Mouse (Mus musculus) liver, embryonic 11.5 days (tissue): ENCODE data around the gene Ccdc17. TPM values are rescaled to one million over a fixed set of nuclear protein-coding genes. Genes with fewer than 3 reads are reported as not detected.
A peak's percentile ranks its signal among the peaks of the same experiment; 100 is the strongest.

Experiments used
- ATAC-seq: fragments of 200-750 bp; cut with Nextera tagmentation; replicated peaks from 2 replicates; pipeline ENCODE4 v1.8.0; 2017; ENCODE audit warnings: moderate number of reproducible peaks, mild to moderate bottlenecking, moderate TSS enrichment, moderate library complexity; ENCODE audit not compliant: low FRiP score
- DNase-seq: peaks from one replicate; pipeline ENCODE4 v3.0.0-alpha.2; 2017; ENCODE audit warnings: low spot score
- H3K27ac ChIP-seq: fragments of 300-500 bp; sonication (generic); 2 replicates; pipeline ENCODE4 v1.5.1; 2014; ENCODE audit warnings: mild to moderate bottlenecking, low read depth, low read length, control low read depth
- H3K27me3 ChIP-seq: fragments of 300-500 bp; sonication (generic); replicated peaks from 2 replicates; pipeline ENCODE4 v1.6.1; 2014; ENCODE audit warnings: low read length, mixed read lengths; ENCODE audit not compliant: control insufficient read depth, insufficient read depth
- H3K36me3 ChIP-seq: fragments of 300-500 bp; sonication (generic); 2 replicates; pipeline ENCODE4 v1.6.1; 2014; ENCODE audit warnings: mild to moderate bottlenecking, low read length, moderate library complexity, mixed read lengths; ENCODE audit not compliant: control insufficient read depth, insufficient read depth
- H3K4me1 ChIP-seq: fragments of 300-500 bp; sonication (generic); replicated peaks from 2 replicates; pipeline ENCODE4 v1.6.1; 2014; ENCODE audit warnings: low read length, mixed read lengths; ENCODE audit not compliant: control insufficient read depth, insufficient read depth
- H3K4me2 ChIP-seq: fragments of 300-500 bp; sonication (generic); 2 replicates; pipeline ENCODE4 v1.6.1; 2014; ENCODE audit warnings: mild to moderate bottlenecking, control low read depth, moderate library complexity
- H3K4me3 ChIP-seq: fragments of 300-500 bp; sonication (generic); 2 replicates; pipeline ENCODE4 v1.5.1; 2014; ENCODE audit warnings: low read depth, low read length, control low read depth
- H3K9ac ChIP-seq: fragments of 300-500 bp; sonication (generic); 2 replicates; pipeline ENCODE4 v1.6.1; 2014; ENCODE audit warnings: low read depth, low read length, control low read depth
- H3K9me3 ChIP-seq: fragments of 300-500 bp; sonication (generic); 2 replicates; pipeline ENCODE4 v1.6.1; 2016; ENCODE audit warnings: low read length, inconsistent platforms, mixed read lengths; ENCODE audit not compliant: control insufficient read depth
- WGBS: fragments of 180-500 bp; shearing (Covaris S2); extraction: QIAGEN DNeasy Blood & Tissue Kit; methylation state at CpG from one replicate; pipeline ENCODE4 v1.1.7; 2014; 5-methylcytosine and 5-hydroxymethylcytosine counted together
- polyA plus RNA-seq: library from polyadenylated mRNA; unstranded; fragments of >200 nt; fragmentation: Nextera tagmentation; extraction: Ambion mirVana; gene quantifications from 2 replicates; pipeline ENCODE4 v1.2.1, GENCODE M21; 2014

Ccdc17 gene
- polyA plus RNA-seq, 1 experiment from 2014 or later, result 4.4 TPM

DNA sequence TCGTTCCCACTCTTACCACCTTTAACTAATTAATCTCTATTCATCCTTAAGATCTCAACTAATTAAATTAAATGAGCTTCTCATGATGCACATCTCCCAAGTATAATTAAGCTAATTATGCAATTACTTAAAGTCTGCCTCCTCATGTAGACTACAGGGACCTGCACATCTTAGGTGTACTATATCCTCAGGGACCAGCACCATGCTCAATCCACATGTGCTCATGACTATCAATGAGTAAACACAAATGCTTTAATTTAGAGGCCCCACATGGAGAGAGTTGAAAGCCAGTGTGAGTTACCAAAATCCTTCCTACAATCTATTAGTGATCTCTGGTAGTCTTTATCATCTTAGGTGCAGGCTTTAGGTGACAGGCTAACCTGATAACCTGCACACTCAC lies 38.7 kb downstream of the Ccdc17 start:
- H3K4me3 ChIP-seq, result no peak overlapping the region
- no peaks in the 10 kb centered on the region for H3K27me3 ChIP-seq
- no peaks in the 10 kb centered on the region for H3K4me1 ChIP-seq
- no peak overlapping the region for H3K27ac ChIP-seq
- H3K36me3 ChIP-seq, result peaks cover 36% of the 10 kb centered on the region
- ATAC-seq (no peak), DNase-seq (no peak)
- WGBS, result 88% methylated on average over 1 of the region's 1 CpGs
- H3K4me2 ChIP-seq, result no peak overlapping the region
- H3K9me3 ChIP-seq, result no peaks in the 10 kb centered on the region
- no peak overlapping the region for H3K9ac ChIP-seq

DNA sequence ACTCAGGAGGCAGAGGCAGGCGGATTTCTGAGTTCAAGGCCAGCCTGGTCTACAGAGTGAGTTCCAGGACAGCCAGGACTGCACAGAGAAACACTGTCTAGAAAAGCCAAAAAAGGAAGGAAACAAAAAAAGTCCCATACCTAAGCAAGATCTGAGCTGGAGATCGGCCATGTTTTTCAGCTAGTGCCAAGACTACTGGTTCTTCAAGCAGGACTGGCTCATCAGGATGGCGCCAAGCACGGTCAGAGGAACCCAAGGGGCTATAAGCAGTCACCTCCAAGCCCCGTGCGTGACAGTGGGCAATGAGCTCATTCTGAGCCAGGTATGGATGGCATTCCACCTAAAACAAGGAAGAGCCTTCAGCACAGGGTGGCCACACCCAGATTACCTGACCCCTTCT lies 42.4 kb downstream of the Ccdc17 start:
- DNase-seq, result no peak
- Histone ChIP-seq H3K4me3 (no peak overlapping the region), H3K27ac (no peak overlapping the region), H3K36me3 (peaks cover 57% of the 10 kb centered on the region), H3K4me2 (no peak overlapping the region), H3K9ac (no peak overlapping the region), H3K27me3 (no peaks in the 10 kb centered on the region), H3K9me3 (no peaks in the 10 kb centered on the region), H3K4me1 (no peaks in the 10 kb centered on the region)
- ATAC-seq, result no peak
- WGBS, result 94% methylated on average over 6 of the region's 6 CpGs

DNA sequence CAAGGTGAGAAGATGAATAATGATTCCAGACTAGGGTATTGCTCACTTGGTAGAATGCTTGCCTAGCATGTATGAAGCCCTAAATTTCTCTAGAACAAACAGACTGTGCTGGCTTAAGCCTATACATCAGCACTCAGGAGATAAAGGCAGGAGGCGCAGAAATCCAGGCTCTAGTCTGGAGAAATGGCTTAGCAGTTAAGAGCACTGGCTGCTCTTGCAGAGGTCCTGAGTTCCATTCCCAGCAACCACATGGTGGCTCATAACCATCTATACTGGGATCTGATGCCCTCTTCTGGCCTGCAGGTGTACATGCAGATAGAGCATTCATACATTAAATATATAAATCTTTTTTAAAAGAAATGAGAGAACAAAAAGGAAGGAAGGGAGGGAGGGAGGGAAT lies 45.6 kb downstream of the Ccdc17 start:
- DNase-seq, result no peak
- Histone ChIP-seq H3K9me3 (no peaks in the 10 kb centered on the region), H3K4me2 (no peak overlapping the region), H3K4me3 (no peak overlapping the region), H3K36me3 (peaks cover 49% of the 10 kb centered on the region), H3K4me1 (no peaks in the 10 kb centered on the region), H3K27ac (no peak overlapping the region), H3K9ac (no peak overlapping the region), H3K27me3 (no peaks in the 10 kb centered on the region)
- 95% methylated on average over 1 of the region's 1 CpGs for WGBS
- no peak for ATAC-seq

DNA sequence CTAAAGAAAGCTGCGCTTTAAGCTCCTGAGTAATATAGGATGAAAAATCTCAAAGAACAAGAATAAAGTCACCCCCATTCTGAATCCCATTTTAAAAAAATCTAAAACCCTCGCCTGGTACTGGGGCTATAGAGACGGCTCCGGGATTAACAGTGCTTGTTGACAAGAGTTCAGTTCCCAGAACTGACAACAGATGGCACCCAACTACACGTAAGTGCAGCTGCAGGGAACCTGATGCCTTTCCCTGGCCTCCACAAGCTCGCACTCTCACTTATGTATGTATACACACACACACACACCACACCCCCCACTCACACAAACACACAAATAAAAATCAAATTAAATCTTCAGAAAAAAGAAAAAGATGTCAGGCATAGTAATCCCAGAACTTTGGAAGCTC lies 47.9 kb downstream of the Ccdc17 start:
- no peak overlapping the region for H3K4me2 ChIP-seq
- H3K9ac ChIP-seq, result no peak overlapping the region
- no peak overlapping the region for H3K27ac ChIP-seq
- no peaks in the 10 kb centered on the region for H3K27me3 ChIP-seq
- H3K4me1 ChIP-seq, result peaks cover 8% of the 10 kb centered on the region; the same call in 1 of the 2 replicates
- H3K9me3 ChIP-seq, result no peaks in the 10 kb centered on the region
- 62% methylated on average over 6 of the region's 6 CpGs for WGBS
- no peak for DNase-seq
- peaks cover 41% of the 10 kb centered on the region for H3K36me3 ChIP-seq
- no peak overlapping the region for H3K4me3 ChIP-seq
- ATAC-seq, result peak; percentile 49; the same call in 1 of the 2 replicates

DNA sequence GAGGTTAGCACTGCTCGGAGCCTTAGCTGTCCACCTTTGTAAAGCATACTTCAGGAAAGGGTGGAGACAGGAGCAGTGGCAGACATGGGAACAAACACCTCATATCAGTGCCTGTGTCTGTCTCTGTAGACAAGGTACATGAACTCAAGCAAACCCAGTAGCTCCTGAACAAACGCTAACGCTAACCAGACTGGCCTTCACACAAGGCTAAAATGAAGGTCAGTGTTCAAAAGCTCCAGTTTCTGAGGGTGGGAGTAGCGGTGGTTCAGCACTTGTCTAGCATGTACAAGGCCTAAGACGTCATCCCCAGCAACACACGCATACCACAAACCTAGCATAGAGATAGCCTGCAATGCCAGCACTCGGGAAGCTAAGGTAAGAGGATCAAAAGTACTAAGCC lies 49.2 kb downstream of the Ccdc17 start:
- Histone ChIP-seq H3K9ac (no peak overlapping the region), H3K4me1 (peaks cover 15% of the 10 kb centered on the region), H3K27me3 (no peaks in the 10 kb centered on the region), H3K9me3 (no peaks in the 10 kb centered on the region), H3K36me3 (peaks cover 34% of the 10 kb centered on the region), H3K4me2 (no peak overlapping the region), H3K4me3 (no peak overlapping the region), H3K27ac (no peak overlapping the region)
- no peak for ATAC-seq
- DNase-seq, result no peak
- WGBS, result 88% methylated on average over 7 of the region's 7 CpGs

DNA sequence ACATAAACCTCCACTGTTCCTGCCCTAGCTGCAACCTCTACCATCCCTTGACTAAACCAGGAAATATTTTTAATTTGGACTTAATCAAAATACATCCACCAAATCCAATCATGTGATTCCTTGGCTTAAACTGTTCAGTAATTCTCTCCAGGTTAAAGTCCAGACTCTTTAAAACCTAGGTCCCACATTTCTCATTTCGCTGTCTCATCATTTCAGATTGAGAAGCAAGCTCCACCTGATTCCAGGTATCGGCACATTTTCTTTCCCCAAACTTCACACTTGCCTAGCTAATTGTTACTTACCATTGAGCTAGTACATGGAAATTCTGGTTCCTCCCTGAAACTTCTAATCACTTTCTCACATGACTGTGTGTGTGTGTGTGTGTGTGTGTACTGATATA lies 53.0 kb downstream of the Ccdc17 start:
- Histone ChIP-seq H3K4me1 (peaks cover 17% of the 10 kb centered on the region), H3K36me3 (peaks cover 11% of the 10 kb centered on the region), H3K4me2 (peak overlapping the region; percentile 72), H3K27ac (no peak overlapping the region), H3K9ac (no peak overlapping the region), H3K27me3 (no peaks in the 10 kb centered on the region), H3K9me3 (no peaks in the 10 kb centered on the region), H3K4me3 (peak overlapping the region; percentile 87; the same call in 1 of the 2 replicates)
- no peak for DNase-seq
- WGBS, result 85% methylated on average over 2 of the region's 2 CpGs
- ATAC-seq, result no peak

Other genes starting within 250 kb of the Ccdc17 start
- gene Mast2, start 132.5 kb upstream of the Ccdc17 start, polyA plus RNA-seq, result 19.5 and 21.9 TPM in 2 replicates
- 8.5 and 9.6 TPM in 2 replicates for gene Ipp, start 89.1 kb upstream of the Ccdc17 start, polyA plus RNA-seq
- 51.5 and 55.5 TPM in 2 replicates for gene Tmem69, start 40.7 kb upstream of the Ccdc17 start, polyA plus RNA-seq
- 33.7 and 35.4 TPM in 2 replicates for gene Gpbp1l1, start 39.0 kb upstream of the Ccdc17 start, polyA plus RNA-seq
- 185 and 187 TPM in 2 replicates for gene Nasp, start 31.3 kb downstream of the Ccdc17 start, polyA plus RNA-seq
- gene Akr1a1, start 55.0 kb downstream of the Ccdc17 start, polyA plus RNA-seq, result 449 and 453 TPM in 2 replicates
- gene Prdx1, start 88.9 kb downstream of the Ccdc17 start, polyA plus RNA-seq, result 1,160 and 1,259 TPM in 2 replicates
- 24.2 and 27.4 TPM in 2 replicates for gene Mmachc, start 111.8 kb downstream of the Ccdc17 start, polyA plus RNA-seq
- gene Ccdc163, start 111.9 kb downstream of the Ccdc17 start, polyA plus RNA-seq, result 24.4 and 25.1 TPM in 2 replicates
- gene Tesk2, start 124.3 kb downstream of the Ccdc17 start, polyA plus RNA-seq, result 3.1 and 4.3 TPM in 2 replicates
- gene Toe1, start 211.0 kb downstream of the Ccdc17 start, polyA plus RNA-seq, result 33.0 and 34.2 TPM in 2 replicates
- 9.3 and 11.1 TPM in 2 replicates for gene Mutyh, start 211.1 kb downstream of the Ccdc17 start, polyA plus RNA-seq
- gene Hpdl, start 225.1 kb downstream of the Ccdc17 start, polyA plus RNA-seq, result 1.2 and 1.4 TPM in 2 replicates